Mouse (Mus musculus) heart, adult 18-20 months (tissue): ENCODE results near the gene Afmid. TPM values are rescaled to one million over a fixed set of nuclear protein-coding genes. Genes with fewer than 3 reads are reported as not detected.

Source experiments
- DNase-seq, 2 experiments: peaks; one replicate each; pipeline ENCODE4 v3.0.0; 2021 to 2022; ENCODE audit warnings: mixed read lengths in 1 of 2
- total RNA-seq, 2 experiments: library from RNA; stranded (reverse); gene quantifications; 2 replicates each; pipeline ENCODE4 v1.2.3; 2021

The Afmid gene
- total RNA-seq, 2 experiments from 2014 or later, result 3.9 to 5.5 TPM

DNA sequence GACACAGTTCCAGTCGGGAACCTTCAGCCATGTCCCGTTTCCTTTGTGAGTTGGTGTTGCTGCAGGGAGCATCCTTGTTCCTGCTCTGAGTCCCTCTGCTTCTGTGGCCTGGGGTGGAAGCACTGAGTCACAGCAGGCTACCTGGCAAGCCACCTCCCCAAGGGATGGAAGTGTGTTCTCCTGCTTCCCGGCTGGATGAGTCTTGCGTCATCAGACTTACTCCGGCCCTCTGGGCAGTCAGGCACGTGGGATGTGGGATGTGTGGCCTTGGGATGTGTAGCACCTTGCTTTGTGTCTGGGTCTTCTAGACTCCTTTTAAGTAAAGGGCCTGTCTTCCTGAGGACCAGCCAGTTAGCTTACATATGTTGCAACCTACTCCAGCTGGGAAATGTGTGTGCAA, 54.0 kb downstream of the Afmid start:
- no peak for DNase-seq

GRCm38 (mm10) chr11:117880336-117880976, 54.7 kb downstream of the Afmid start:
- DNase-seq, result no peak

GRCm38 (mm10) chr11:117880977-117881358, 55.2 kb downstream of the Afmid start:
- no peak for DNase-seq

DNA sequence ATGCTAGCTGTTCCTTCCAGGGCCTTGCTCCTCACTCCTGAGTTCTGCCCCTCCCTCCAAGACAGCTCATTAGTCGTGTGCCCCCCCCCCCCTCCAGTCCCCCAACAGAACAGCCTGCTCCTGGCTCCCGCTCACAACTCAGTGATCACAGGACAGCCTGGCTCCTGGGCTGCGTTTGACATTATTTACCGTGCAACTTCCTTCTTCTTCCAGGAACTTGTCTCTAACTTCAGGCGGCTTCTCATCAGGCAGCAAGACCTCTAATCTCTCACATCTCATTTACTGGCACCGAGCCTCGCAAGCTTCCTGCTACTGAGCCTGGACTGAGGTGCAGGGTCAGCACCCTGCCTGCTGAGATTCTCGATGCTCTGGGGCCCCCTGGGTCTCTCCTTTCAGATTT, 56.1 kb downstream of the Afmid start:
- DNase-seq, result peak; percentile 38 to 59

DNA sequence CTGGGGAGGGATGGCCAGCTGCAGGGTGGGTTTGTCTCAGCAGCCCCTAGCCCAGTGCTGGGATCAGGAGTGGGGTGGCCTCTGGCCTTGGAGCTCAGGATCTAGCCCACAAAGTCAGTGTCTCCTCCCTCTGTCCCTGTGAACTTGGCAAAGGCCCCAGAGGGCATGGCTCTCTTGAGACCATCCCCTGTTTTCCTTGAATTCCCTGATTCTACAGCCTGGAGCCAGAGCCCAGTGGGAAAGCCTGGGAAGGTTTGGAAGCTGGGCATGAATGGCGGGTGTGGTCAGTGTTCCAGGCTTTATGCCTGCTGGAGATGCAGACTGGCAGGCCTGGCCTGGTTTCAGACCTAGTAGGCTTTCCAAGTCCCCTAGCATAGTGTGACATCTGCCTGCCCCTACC, 56.5 kb downstream of the Afmid start:
- no peak for DNase-seq

- no peak for DNase-seq
These were observed 60.3 kb downstream of the Afmid start for GRCm38 (mm10) chr11:117886000-117886399.

GRCm38 (mm10) chr11:117888168-117888852, 62.6 kb downstream of the Afmid start:
- no peak for DNase-seq

DNA sequence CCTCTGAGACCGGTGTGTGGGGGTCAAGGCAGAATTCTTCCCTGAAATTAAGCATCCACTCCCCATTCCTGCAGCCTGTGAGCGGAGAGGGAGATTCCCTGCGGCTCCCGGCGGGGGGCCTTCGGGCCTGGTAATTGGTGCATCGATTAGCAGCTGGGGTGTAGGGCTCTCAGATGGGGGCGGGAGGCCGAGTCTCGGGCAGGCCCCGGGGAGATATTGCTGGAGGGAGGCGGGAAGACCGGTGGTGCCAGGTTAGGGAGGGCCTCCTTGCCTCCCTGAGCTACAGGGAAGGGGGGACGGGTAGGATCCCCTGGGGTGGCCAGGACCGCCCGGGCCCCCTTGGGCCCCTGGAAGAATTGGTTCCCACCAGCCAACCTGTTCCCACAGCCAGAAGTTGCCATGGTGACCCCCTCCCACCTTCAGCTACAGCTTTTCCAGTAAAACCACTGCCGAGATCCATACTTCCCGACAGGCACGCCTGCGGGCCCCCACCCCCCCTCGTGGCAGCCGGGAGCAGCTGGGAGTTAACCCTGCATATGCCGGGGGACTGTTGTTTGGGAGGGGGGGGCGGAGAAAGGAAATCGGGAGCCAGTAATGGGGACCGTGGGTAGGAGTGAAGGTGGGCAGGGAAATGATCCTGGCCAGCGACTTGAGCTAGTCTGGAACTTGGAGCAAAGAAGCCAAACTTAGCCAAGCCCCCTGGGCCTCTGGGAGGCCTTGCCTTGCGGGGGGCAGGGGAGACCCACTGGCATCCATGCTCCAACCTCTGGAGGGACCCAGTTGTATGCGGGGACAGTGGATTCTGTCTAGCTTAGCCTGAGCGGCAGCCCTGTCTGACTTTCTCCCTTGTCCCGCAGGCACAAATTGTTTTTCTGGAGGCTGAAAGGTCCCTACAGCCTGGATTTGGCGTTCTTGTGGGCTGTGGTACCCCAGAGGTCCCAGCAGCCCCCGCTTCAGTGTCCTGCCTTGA, 63.4 kb downstream of the Afmid start:
- no peak for DNase-seq

Other genes with a start within 250 kb of the Afmid start
- gene Tnrc6c, start 171.6 kb upstream of the Afmid start, total RNA-seq, result 10 to 100 TPM; 28.1 to 32.0 TPM
- gene Tmc8, start 43.8 kb upstream of the Afmid start, total RNA-seq, result 1 to 10 TPM; 4.6 to 5.6 TPM
- gene Tmc6, start 43.7 kb upstream of the Afmid start, total RNA-seq, result 10 to 100 TPM; 11.6 to 16.4 TPM
- not detected for gene 6030468B19Rik, start 28.3 kb upstream of the Afmid start, total RNA-seq
- 1 to 10 TPM in 1 of 2 experiments, under 1 TPM in 1; 0.87 to 1.4 TPM for gene Gm20708, start 16.3 kb upstream of the Afmid start, total RNA-seq
- gene Syngr2, start 16.3 kb upstream of the Afmid start, total RNA-seq, result 100 to 1,000 TPM; 112 TPM
- gene Tk1, start 168 bp downstream of the Afmid start, total RNA-seq, result 1 to 10 TPM; 1.4 to 1.7 TPM
- gene Birc5, start 23.3 kb downstream of the Afmid start, total RNA-seq, result under 1 TPM; 0.23 to 0.84 TPM
- not detected for gene Tmem235, start 34.8 kb downstream of the Afmid start, total RNA-seq
- gene Tha1, start 47.6 kb downstream of the Afmid start, total RNA-seq, result 10 to 100 TPM; 10.6 to 10.8 TPM
- gene Socs3, start 144.1 kb downstream of the Afmid start, total RNA-seq, result 1 to 10 TPM; 3.2 to 3.5 TPM
- 10 to 100 TPM; 17.0 to 18.8 TPM for gene Pgs1, start 160.4 kb downstream of the Afmid start, total RNA-seq